Mouse (Mus musculus) hindbrain, postnatal 0 days (tissue): ENCODE results near the gene Mms22l. TPM values are rescaled to one million over a fixed set of nuclear protein-coding genes. Genes with fewer than 3 reads are reported as not detected.

Experiments used
- ATAC-seq: fragments of 200-750 bp; cut with Nextera tagmentation; 2 replicates; pipeline ENCODE4 v1.8.0; 2017; ENCODE audit warnings: mild to moderate bottlenecking, moderate TSS enrichment, moderate library complexity
- DNase-seq: peaks from one replicate; pipeline ENCODE4 v3.0.0-alpha.2; 2015; ENCODE audit warnings: low spot score
- H3K27ac ChIP-seq: fragments of 300-500 bp; sonication (generic); 2 replicates; pipeline ENCODE4 v1.5.1; 2014; ENCODE audit warnings: mild to moderate bottlenecking
- H3K27me3 ChIP-seq: fragments of 300-500 bp; sonication (generic); 2 replicates; pipeline ENCODE4 v1.6.1; 2014; ENCODE audit warnings: low read length, mixed read lengths; ENCODE audit not compliant: insufficient read depth
- H3K36me3 ChIP-seq: fragments of 300-500 bp; sonication (generic); 2 replicates; pipeline ENCODE4 v1.6.1; 2014; ENCODE audit warnings: low read length, mixed read lengths; ENCODE audit not compliant: insufficient read depth
- H3K4me1 ChIP-seq: fragments of 300-500 bp; sonication (generic); 2 replicates; pipeline ENCODE4 v1.6.1; 2014; ENCODE audit warnings: antibody characterized with exemption, low read length, mixed read lengths; ENCODE audit not compliant: insufficient read depth
- H3K4me2 ChIP-seq: fragments of 300-500 bp; sonication (generic); 2 replicates; pipeline ENCODE4 v1.6.1; 2014; ENCODE audit warnings: low read depth, mild to moderate bottlenecking, low read length, moderate library complexity, mixed read lengths
- H3K4me3 ChIP-seq: fragments of 300-500 bp; sonication (generic); 2 replicates; pipeline ENCODE4 v1.5.1; 2014; ENCODE audit warnings: low read length
- H3K9ac ChIP-seq: fragments of 300-500 bp; sonication (generic); replicated peaks from 2 replicates; pipeline ENCODE4 v1.6.1; 2014; ENCODE audit warnings: mild to moderate bottlenecking, low read length, moderate library complexity, mixed read lengths
- H3K9me3 ChIP-seq: fragments of 300-500 bp; sonication (generic); 2 replicates; pipeline ENCODE4 v1.6.1; 2016; ENCODE audit warnings: low read length, mixed read lengths
- CTCF ChIP-seq: IDR thresholded peaks from 2 replicates; pipeline ENCODE4 v1.5.1; 2016; ENCODE audit warnings: antibody characterized with exemption, control low read depth, low read depth
- WGBS: fragments of 180-500 bp; shearing (Covaris S2); extraction: QIAGEN DNeasy Blood & Tissue Kit; methylation state at CpG from one replicate; pipeline ENCODE4 v1.1.7; 2014; 5-methylcytosine and 5-hydroxymethylcytosine counted together
- polyA plus RNA-seq: library from polyadenylated mRNA; unstranded; fragments of >200 nt; fragmentation: Nextera tagmentation; extraction: Ambion mirVana; gene quantifications from 2 replicates; pipeline ENCODE4 v1.2.1, GENCODE M21; 2015
- total RNA-seq: library from RNA; depleted of rRNA; stranded (reverse); fragments of >200 nt; gene quantifications from 2 replicates; pipeline ENCODE4 v1.2.3, GENCODE M21; 2014

Mms22l gene
- total and polyA plus RNA-seq, 2 experiments from 2014 or later, result 6.6 to 11.7 TPM

- WGBS, result 72% methylated on average over 6 of the region's 6 CpGs
- H3K9me3 ChIP-seq, result no peaks in the 10 kb centered on the region
- no peaks in the 10 kb centered on the region for H3K36me3 ChIP-seq
- H3K27ac ChIP-seq, result no peak overlapping the region
- no peaks in the 10 kb centered on the region for H3K4me1 ChIP-seq
- no peak for ATAC-seq
- no peaks in the 10 kb centered on the region for H3K27me3 ChIP-seq
- H3K4me2 ChIP-seq, result no peak overlapping the region
- no peak overlapping the region for H3K4me3 ChIP-seq
- peak; percentile 9 for DNase-seq
- TF ChIP-seq CTCF, result no peak
- H3K9ac ChIP-seq, result no peak overlapping the region
Measured at GRCm38 (mm10) chr4:24620005-24620404, 123.8 kb downstream of the Mms22l start.

DNA sequence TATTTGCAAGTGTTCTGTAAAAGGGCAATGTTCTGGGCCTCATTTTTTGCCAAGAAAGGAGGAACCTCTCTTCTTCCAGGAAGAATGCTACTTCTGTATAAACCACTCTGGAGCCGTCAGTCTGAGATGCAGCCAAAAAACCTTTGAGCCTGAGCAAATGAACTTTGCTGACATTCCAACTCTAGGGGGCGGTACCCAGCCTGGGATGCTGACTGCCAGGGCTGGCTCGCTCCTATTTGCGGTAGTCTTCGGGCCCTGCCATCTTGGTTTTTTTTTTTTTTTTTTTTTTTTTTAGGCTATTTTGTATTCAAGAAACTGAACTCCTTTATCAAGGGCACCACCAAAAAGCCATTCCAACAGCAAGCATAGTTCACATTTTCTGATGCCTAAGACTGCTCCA, 124.2 kb downstream of the Mms22l start:
- DNase-seq (peak; percentile 65), ATAC-seq (peak; percentile 57; the same call in 1 of the 2 replicates)
- no peaks in the 10 kb centered on the region for H3K4me1 ChIP-seq
- H3K4me2 ChIP-seq, result no peak overlapping the region
- H3K36me3 ChIP-seq, result no peaks in the 10 kb centered on the region
- no peaks in the 10 kb centered on the region for H3K27me3 ChIP-seq
- H3K9ac ChIP-seq, result no peak overlapping the region
- WGBS, result 78% methylated on average over 5 of the region's 5 CpGs
- no peaks in the 10 kb centered on the region for H3K9me3 ChIP-seq
- H3K27ac ChIP-seq, result no peak overlapping the region
- H3K4me3 ChIP-seq, result no peak overlapping the region
- no peak for TF ChIP-seq CTCF

- peak; percentile 45 for DNase-seq
- Histone ChIP-seq H3K9ac (no peak overlapping the region), H3K4me2 (no peak overlapping the region), H3K27me3 (no peaks in the 10 kb centered on the region), H3K27ac (peak overlapping the region; percentile 15; the same call in 1 of the 2 replicates), H3K9me3 (no peaks in the 10 kb centered on the region), H3K4me3 (no peak overlapping the region), H3K4me1 (no peaks in the 10 kb centered on the region), H3K36me3 (no peaks in the 10 kb centered on the region)
- TF ChIP-seq CTCF, result no peak
- ATAC-seq, result peak; percentile 52; the same call in 1 of the 2 replicates
- 49% methylated on average over 9 of the region's 9 CpGs for WGBS
Measured at GRCm38 (mm10) chr4:24621422-24622187, 125.4 kb downstream of the Mms22l start.

DNA sequence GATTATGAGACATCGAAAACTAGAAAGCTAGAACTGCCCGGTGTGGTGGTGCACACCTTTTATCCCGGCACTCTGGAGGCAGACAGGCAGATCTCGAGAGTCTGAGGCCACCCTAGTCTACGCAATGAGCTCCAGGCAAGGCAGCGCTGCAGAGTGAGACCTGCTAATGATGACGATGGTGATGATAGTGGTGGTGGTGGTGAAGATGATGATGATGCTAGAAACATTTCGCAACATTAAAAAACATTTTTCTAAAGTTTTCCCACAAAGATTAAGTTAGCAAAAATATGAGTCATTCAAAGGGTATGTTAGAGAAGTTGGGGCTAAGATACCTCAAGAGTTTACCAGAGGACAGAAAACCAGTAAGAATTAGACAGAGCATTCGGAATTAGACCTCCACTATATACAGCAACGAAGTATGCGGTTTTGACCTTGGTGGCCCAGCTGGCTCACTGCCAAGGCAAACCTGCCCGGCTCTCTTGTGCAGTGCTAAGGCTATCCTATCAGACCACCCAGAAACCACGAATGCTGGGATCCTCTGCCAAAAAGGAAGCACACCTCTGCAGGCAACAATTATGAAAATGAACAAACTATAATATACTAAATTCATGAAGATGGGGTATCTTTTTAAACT, 129.8 kb downstream of the Mms22l start:
- 78% methylated on average over 13 of the region's 13 CpGs for WGBS
- Histone ChIP-seq H3K27ac (no peak overlapping the region), H3K27me3 (no peaks in the 10 kb centered on the region), H3K4me1 (no peaks in the 10 kb centered on the region), H3K4me3 (no peak overlapping the region), H3K4me2 (no peak overlapping the region), H3K9ac (no peak overlapping the region), H3K9me3 (no peaks in the 10 kb centered on the region), H3K36me3 (no peaks in the 10 kb centered on the region)
- ATAC-seq, result no peak
- no peak for DNase-seq
- TF ChIP-seq CTCF, result no peak

DNA sequence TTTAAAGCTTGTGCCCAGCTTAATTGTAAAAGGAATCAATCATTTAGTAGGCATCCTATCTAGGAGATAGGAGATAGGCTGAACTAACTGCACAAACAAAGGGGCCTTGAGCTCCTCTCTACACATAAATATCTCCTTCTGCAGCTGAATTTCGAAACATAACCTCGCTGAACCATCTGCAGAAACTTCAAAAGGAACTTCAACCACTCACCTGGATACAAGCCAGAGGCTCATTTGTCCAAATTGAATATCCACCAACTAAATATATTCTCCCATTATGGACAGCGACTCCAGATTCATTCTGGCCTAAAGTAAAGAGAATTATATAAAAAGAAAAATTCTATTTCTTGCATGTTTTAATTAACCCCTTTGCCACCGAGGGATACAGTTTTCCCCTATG, 130.4 kb downstream of the Mms22l start:
- no peaks in the 10 kb centered on the region for H3K36me3 ChIP-seq
- ATAC-seq, result no peak

DNA sequence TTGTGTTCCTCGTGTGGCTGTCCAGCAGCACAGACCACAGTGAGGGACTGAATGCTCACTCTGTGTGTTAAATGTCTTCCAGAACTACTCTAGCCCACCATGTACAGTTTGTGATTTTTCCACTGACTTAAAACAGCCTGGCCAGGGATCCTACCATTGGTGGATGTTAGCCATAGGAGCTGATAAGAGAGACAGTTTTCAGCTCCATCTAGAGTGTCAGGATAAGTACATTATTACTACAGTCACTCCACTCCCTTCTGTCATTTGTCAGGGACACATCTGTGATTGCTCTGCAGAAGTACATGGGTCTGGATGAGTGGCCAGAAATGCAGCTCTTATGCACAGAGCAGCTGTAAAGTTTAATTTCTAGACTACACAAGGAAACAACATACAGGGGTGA, 131.6 kb downstream of the Mms22l start:
- WGBS, result 55% methylated on average over 1 of the region's 1 CpGs
- Histone ChIP-seq H3K9ac (no peak overlapping the region), H3K4me2 (no peak overlapping the region), H3K9me3 (no peaks in the 10 kb centered on the region), H3K27ac (no peak overlapping the region), H3K4me1 (no peaks in the 10 kb centered on the region), H3K27me3 (no peaks in the 10 kb centered on the region), H3K4me3 (no peak overlapping the region), H3K36me3 (no peaks in the 10 kb centered on the region)
- DNase-seq, result no peak
- TF ChIP-seq CTCF, result no peak
- ATAC-seq, result no peak

More for the DNA sequence above, 130.4 kb downstream of the Mms22l start:
- no peaks in the 10 kb centered on the region for H3K4me1 ChIP-seq
- H3K4me3 ChIP-seq, result no peak overlapping the region
- no peaks in the 10 kb centered on the region for H3K27me3 ChIP-seq
- no peaks in the 10 kb centered on the region for H3K9me3 ChIP-seq
- TF ChIP-seq CTCF, result no peak
- 64% methylated on average over 4 of the region's 4 CpGs for WGBS
- no peak overlapping the region for H3K27ac ChIP-seq
- H3K4me2 ChIP-seq, result no peak overlapping the region
- no peak for DNase-seq
- no peak overlapping the region for H3K9ac ChIP-seq

DNA sequence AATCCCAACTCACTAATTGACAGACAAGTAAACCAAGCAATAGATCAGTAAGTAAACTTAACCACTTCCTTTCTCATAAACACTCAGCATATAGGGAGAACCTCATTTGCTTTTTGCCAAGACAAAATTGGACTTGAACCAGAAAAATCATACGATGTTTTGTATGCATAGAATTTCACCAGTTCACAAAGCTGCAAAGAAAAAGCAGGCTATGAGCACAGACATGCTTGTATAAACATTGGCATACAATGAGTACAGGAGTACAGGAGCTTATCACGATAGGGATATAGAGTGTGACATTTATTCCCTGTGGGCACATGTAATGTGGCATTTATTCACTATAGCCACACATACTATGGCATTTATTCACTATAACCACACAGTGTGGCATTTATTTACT, 134.2 kb downstream of the Mms22l start:
- no peak overlapping the region for H3K4me3 ChIP-seq
- no peak overlapping the region for H3K9ac ChIP-seq
- no peak overlapping the region for H3K27ac ChIP-seq
- DNase-seq, result no peak
- no peak overlapping the region for H3K4me2 ChIP-seq
- no peaks in the 10 kb centered on the region for H3K4me1 ChIP-seq
- no peaks in the 10 kb centered on the region for H3K36me3 ChIP-seq
- H3K27me3 ChIP-seq, result no peaks in the 10 kb centered on the region
- ATAC-seq, result no peak
- no peak for TF ChIP-seq CTCF
- 54% methylated on average over 2 of the region's 2 CpGs for WGBS
- H3K9me3 ChIP-seq, result no peaks in the 10 kb centered on the region
